Mouse (Mus musculus): Measurements from ENCODE around the gene Eif3l. TPM values are rescaled to one million over a fixed set of nuclear protein-coding genes. Genes with fewer than 3 reads are reported as not detected.

Eif3l gene
- polyA plus RNA-seq, 2 experiments = 198 to 214 TPM

DNA sequence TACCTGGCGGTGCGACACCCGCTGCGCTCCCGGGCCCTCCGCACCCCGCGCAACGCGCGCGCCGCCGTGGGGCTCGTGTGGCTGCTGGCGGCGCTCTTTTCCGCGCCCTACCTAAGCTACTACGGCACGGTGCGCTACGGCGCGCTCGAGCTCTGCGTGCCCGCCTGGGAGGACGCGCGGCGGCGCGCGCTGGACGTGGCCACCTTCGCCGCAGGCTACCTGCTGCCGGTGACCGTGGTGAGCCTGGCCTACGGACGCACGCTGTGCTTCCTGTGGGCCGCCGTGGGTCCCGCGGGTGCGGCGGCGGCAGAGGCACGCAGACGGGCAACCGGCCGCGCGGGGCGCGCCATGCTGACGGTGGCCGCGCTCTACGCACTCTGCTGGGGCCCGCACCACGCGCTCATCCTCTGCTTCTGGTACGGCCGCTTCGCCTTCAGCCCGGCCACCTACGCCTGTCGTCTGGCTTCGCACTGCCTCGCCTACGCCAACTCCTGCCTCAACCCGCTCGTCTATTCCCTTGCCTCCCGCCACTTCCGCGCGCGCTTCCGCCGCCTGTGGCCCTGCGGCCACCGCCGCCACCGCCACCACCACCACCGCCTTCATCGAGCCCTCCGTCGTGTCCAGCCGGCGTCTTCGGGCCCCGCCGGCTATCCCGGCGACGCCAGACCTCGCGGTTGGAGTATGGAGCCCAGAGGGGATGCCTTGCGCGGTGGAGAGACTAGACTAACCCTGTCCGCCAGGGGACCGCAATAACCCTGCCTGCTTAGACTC, 32.1 kb upstream of the Eif3l start:
- no peak for TF ChIP-seq POLR2A (IDR thresholded peaks at IDR 0.05; ENCODE audit: borderline replicate concordance, extremely low read depth, insufficient read depth, insufficient read length)
- H3K27me3 ChIP-seq (ENCODE audit: control insufficient read depth, insufficient read depth, low read length) = peaks cover 30% of the 10 kb centered on the region
- peak overlapping the region; percentile 54 for H3K9ac ChIP-seq (ENCODE audit: low read depth, low read length, severe bottlenecking)
- peak overlapping the region; percentile 98 for H3K4me2 ChIP-seq (replicated peaks; ENCODE audit: low read depth, low read length, severe bottlenecking)
- DNase-seq (ENCODE audit: low spot score) (no peak), ATAC-seq (ENCODE audit: low FRiP score, low read depth) (no peak)
- no peaks in the 10 kb centered on the region for H3K9me3 ChIP-seq (ENCODE audit: control insufficient read depth, low read length)
- peak overlapping the region; percentile 56 for H3K4me3 ChIP-seq (replicated peaks; ENCODE audit: low read length)
- H3K4me1 ChIP-seq (ENCODE audit: control insufficient read depth, insufficient read depth, low read length) = peaks cover 16% of the 10 kb centered on the region
- no peak overlapping the region for H3K27ac ChIP-seq (replicated peaks; ENCODE audit: low read depth, low read length)
- 1% methylated on average over 65 of the region's 105 CpGs for WGBS
- H3K36me3 ChIP-seq (ENCODE audit: control insufficient read depth, insufficient read depth, low read length) = no peaks in the 10 kb centered on the region

DNA sequence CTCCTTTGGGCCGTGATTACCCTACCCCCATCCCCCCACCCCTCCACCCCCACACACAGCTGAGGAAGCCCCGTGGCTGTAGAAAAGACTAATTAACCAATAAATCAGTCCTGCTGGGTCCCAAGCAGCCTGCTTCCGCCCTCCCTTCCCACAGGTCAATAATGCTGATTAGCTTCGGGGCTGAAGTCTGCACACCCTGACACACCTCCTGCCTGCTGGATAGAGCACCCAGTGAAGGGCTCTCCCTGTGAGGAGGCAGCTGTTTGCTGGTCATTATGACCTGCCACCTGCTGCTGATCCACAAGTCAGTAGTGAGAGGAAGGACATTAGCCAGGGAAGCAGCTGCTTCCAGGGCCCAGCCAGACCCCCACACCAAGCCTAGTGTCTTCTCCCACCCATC, 30.1 kb upstream of the Eif3l start:
- no peak for TF ChIP-seq POLR2A (IDR thresholded peaks at IDR 0.05; ENCODE audit: borderline replicate concordance, extremely low read depth, insufficient read depth, insufficient read length)
- Histone ChIP-seq H3K9ac (ENCODE audit: low read depth, low read length, severe bottlenecking) (no peak overlapping the region), H3K9me3 (ENCODE audit: control insufficient read depth, low read length) (no peaks in the 10 kb centered on the region), H3K4me3 (replicated peaks; ENCODE audit: low read length) (no peak overlapping the region), H3K4me2 (replicated peaks; ENCODE audit: low read depth, low read length, severe bottlenecking) (no peak overlapping the region), H3K36me3 (ENCODE audit: control insufficient read depth, insufficient read depth, low read length) (no peaks in the 10 kb centered on the region), H3K27ac (replicated peaks; ENCODE audit: low read depth, low read length) (no peak overlapping the region), H3K4me1 (ENCODE audit: control insufficient read depth, insufficient read depth, low read length) (peaks cover 14% of the 10 kb centered on the region), H3K27me3 (ENCODE audit: control insufficient read depth, insufficient read depth, low read length) (peaks cover 30% of the 10 kb centered on the region)
- no peak for ATAC-seq (ENCODE audit: low FRiP score, low read depth)
- WGBS = 6% methylated on average over 4 of the region's 4 CpGs
- DNase-seq (ENCODE audit: low spot score) = no peak

GRCm38 (mm10) chr15:79048186-79048585, 26.8 kb upstream of the Eif3l start:
- WGBS = 39% methylated on average over 4 of the region's 4 CpGs
- H3K27me3 ChIP-seq (ENCODE audit: control insufficient read depth, insufficient read depth, low read length) = peaks cover 5% of the 10 kb centered on the region

DNA sequence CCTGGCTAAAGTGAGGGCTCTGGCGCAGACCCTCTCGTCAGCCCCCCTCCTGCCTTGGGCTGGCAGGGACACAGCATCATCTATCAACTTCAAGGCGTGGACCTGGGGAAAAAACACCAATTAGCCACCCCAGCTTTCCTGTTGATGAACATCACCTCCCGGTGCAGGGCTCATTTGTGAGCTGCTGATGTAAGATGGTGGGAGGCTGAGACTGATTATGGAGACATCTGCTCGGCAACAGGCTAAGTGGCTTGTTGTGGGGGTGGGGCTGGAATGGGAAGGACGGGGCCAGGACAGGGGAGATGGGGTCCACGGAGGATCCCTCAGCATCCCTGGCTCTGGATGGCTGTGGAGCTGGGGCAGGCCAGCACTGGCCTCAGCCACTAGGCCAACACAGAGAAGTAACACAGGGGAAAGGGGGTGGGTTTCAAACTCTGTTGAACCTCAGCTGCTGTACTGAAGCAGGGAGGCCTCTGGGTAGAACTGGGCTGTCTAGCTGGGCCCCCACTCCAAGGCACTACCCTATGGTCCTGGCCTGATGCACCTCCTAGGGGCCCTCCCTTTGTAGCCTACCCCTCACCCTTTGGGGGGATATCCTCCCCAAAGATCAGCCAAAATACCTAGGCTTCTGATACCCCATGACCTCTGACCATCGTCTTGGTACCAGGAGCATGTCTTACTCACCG, 24.7 kb upstream of the Eif3l start:
- no peak overlapping the region for H3K4me2 ChIP-seq (replicated peaks; ENCODE audit: low read depth, low read length, severe bottlenecking)
- H3K9ac ChIP-seq (ENCODE audit: low read depth, low read length, severe bottlenecking) = no peak overlapping the region
- no peaks in the 10 kb centered on the region for H3K9me3 ChIP-seq (ENCODE audit: control insufficient read depth, low read length)
- peaks cover 31% of the 10 kb centered on the region for H3K36me3 ChIP-seq (ENCODE audit: control insufficient read depth, insufficient read depth, low read length)
- WGBS = 34% methylated on average over 9 of the region's 9 CpGs
- no peaks in the 10 kb centered on the region for H3K27me3 ChIP-seq (ENCODE audit: control insufficient read depth, insufficient read depth, low read length)
- H3K27ac ChIP-seq (replicated peaks; ENCODE audit: low read depth, low read length) = no peak overlapping the region
- no peak for TF ChIP-seq POLR2A (IDR thresholded peaks at IDR 0.05; ENCODE audit: borderline replicate concordance, extremely low read depth, insufficient read depth, insufficient read length)
- DNase-seq (ENCODE audit: low spot score) = no peak
- no peak for ATAC-seq (ENCODE audit: low FRiP score, low read depth)
- H3K4me1 ChIP-seq (ENCODE audit: control insufficient read depth, insufficient read depth, low read length) = no peaks in the 10 kb centered on the region
- H3K4me3 ChIP-seq (replicated peaks; ENCODE audit: low read length) = no peak overlapping the region

More at GRCm38 (mm10) chr15:79048186-79048585, 26.8 kb upstream of the Eif3l start:
- H3K9me3 ChIP-seq (ENCODE audit: control insufficient read depth, low read length) = no peaks in the 10 kb centered on the region
- ATAC-seq (ENCODE audit: low FRiP score, low read depth) (no peak), DNase-seq (ENCODE audit: low spot score) (no peak)
- H3K9ac ChIP-seq (ENCODE audit: low read depth, low read length, severe bottlenecking) = no peak overlapping the region
- H3K27ac ChIP-seq (replicated peaks; ENCODE audit: low read depth, low read length) = no peak overlapping the region
- TF ChIP-seq POLR2A (IDR thresholded peaks at IDR 0.05; ENCODE audit: borderline replicate concordance, extremely low read depth, insufficient read depth, insufficient read length) = no peak
- H3K4me2 ChIP-seq (replicated peaks; ENCODE audit: low read depth, low read length, severe bottlenecking) = no peak overlapping the region
- H3K36me3 ChIP-seq (ENCODE audit: control insufficient read depth, insufficient read depth, low read length) = peaks cover 10% of the 10 kb centered on the region
- no peak overlapping the region for H3K4me3 ChIP-seq (replicated peaks; ENCODE audit: low read length)
- H3K4me1 ChIP-seq (ENCODE audit: control insufficient read depth, insufficient read depth, low read length) = no peaks in the 10 kb centered on the region

DNA sequence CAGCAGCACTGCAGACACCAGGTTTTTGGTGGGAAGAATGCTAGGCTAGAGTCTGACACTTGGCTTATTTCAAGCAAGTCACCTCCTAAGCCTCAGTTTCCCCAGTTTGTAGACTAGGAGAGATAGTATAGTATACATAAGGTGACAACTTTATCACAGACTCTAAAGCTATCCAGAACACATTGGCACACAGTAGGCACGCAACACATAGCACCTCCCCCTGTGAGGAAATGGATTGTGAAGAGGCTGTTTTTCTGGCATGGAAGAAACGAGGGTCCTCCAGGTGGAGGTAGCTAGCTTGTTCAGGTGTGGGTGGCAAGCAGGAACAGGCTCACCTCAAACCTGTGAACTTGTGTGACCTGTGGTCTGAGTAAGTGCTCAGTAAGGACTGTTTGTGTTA, 24.0 kb upstream of the Eif3l start:
- 71% methylated on average over 2 of the region's 2 CpGs for WGBS
- H3K9me3 ChIP-seq (ENCODE audit: control insufficient read depth, low read length) = no peaks in the 10 kb centered on the region
- H3K27me3 ChIP-seq (ENCODE audit: control insufficient read depth, insufficient read depth, low read length) = no peaks in the 10 kb centered on the region
- no peak for TF ChIP-seq POLR2A (IDR thresholded peaks at IDR 0.05; ENCODE audit: borderline replicate concordance, extremely low read depth, insufficient read depth, insufficient read length)
- H3K4me3 ChIP-seq (replicated peaks; ENCODE audit: low read length) = no peak overlapping the region
- DNase-seq (ENCODE audit: low spot score) (no peak), ATAC-seq (ENCODE audit: low FRiP score, low read depth) (no peak)
- H3K4me1 ChIP-seq (ENCODE audit: control insufficient read depth, insufficient read depth, low read length) = no peaks in the 10 kb centered on the region
- no peak overlapping the region for H3K27ac ChIP-seq (replicated peaks; ENCODE audit: low read depth, low read length)
- H3K36me3 ChIP-seq (ENCODE audit: control insufficient read depth, insufficient read depth, low read length) = peaks cover 38% of the 10 kb centered on the region
- no peak overlapping the region for H3K9ac ChIP-seq (ENCODE audit: low read depth, low read length, severe bottlenecking)
- no peak overlapping the region for H3K4me2 ChIP-seq (replicated peaks; ENCODE audit: low read depth, low read length, severe bottlenecking)

Measured in limb, embryonic 14.5 days (tissue).